Mouse (Mus musculus) liver, embryonic 13.5 days (tissue): Measurements from ENCODE around the gene Arhgap28. TPM values are rescaled to one million over a fixed set of nuclear protein-coding genes. Genes with fewer than 3 reads are reported as not detected.

Source experiments
- ATAC-seq: fragments of 200-750 bp; cut with Nextera tagmentation; 2 replicates; pipeline ENCODE4 v1.8.0; 2017; ENCODE audit warnings: low read depth, mild to moderate bottlenecking, moderate number of reproducible peaks, moderate library complexity
- DNase-seq: peaks from one replicate; pipeline ENCODE4 v3.0.0; 2022
- H3K27ac ChIP-seq: fragments of 300-500 bp; sonication (generic); 2 replicates; pipeline ENCODE4 v1.5.1; 2015; ENCODE audit warnings: moderate library complexity, mild to moderate bottlenecking, inconsistent platforms
- H3K27me3 ChIP-seq: fragments of 300-500 bp; sonication (generic); 2 replicates; pipeline ENCODE4 v1.6.1; 2015; ENCODE audit warnings: mild to moderate bottlenecking, inconsistent platforms
- H3K36me3 ChIP-seq: fragments of 300-500 bp; sonication (generic); 2 replicates; pipeline ENCODE4 v1.6.1; 2015; ENCODE audit warnings: mild to moderate bottlenecking, inconsistent platforms
- H3K4me1 ChIP-seq: fragments of 300-500 bp; sonication (generic); replicated peaks from 2 replicates; pipeline ENCODE4 v1.6.1; 2015; ENCODE audit warnings: inconsistent platforms
- H3K4me2 ChIP-seq: fragments of 300-500 bp; sonication (generic); 2 replicates; pipeline ENCODE4 v1.6.1; 2015; ENCODE audit warnings: inconsistent platforms, mild to moderate bottlenecking, moderate library complexity
- H3K4me3 ChIP-seq: fragments of 300-500 bp; sonication (generic); replicated peaks from 2 replicates; pipeline ENCODE4 v1.5.1; 2015; ENCODE audit warnings: mild to moderate bottlenecking, inconsistent platforms
- H3K9ac ChIP-seq: fragments of 300-500 bp; sonication (generic); 2 replicates; pipeline ENCODE4 v1.6.1; 2015; ENCODE audit warnings: mild to moderate bottlenecking, inconsistent platforms
- H3K9me3 ChIP-seq: fragments of 300-500 bp; sonication (generic); replicated peaks from 2 replicates; pipeline ENCODE4 v1.6.1; 2016; ENCODE audit warnings: inconsistent platforms
- WGBS: fragments of 180-500 bp; shearing (Covaris S2); methylation state at CpG from one replicate; pipeline ENCODE4 v1.1.7; 2015; ENCODE audit not compliant: insufficient replicate concordance; 5-methylcytosine and 5-hydroxymethylcytosine counted together
- polyA plus RNA-seq: library from polyadenylated mRNA; unstranded; fragments of >200 nt; fragmentation: Nextera tagmentation; extraction: Ambion mirVana; gene quantifications from 2 replicates; pipeline ENCODE4 v1.2.1, GENCODE M21; 2015

Arhgap28 gene
- polyA plus RNA-seq, 1 experiment from 2014 or later = 1.8 TPM

DNA sequence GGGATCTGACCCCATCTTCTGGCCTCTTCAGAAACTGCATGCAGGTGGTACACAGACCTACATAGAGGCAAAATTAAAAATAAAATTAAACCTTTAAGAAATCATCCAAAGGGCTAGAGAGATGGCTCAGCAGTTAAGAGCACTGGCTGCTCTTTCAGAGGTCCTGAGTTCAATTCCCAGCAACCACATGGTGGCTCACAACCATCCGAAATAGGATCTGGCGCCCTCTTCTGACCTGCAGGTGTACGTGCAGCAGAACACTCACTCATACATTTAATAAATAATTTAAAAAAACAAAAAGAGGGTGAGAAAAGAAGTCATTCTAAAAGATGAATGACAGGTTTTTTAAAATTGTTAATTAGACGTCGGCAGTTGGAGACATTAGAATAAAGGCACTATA, 6.1 kb upstream of the Arhgap28 start:
- no peak overlapping the region for H3K9ac ChIP-seq
- H3K9me3 ChIP-seq = no peaks in the 10 kb centered on the region; the same call in 1 of the 2 replicates
- H3K4me2 ChIP-seq = no peak overlapping the region
- H3K27me3 ChIP-seq = no peaks in the 10 kb centered on the region
- no peaks in the 10 kb centered on the region for H3K4me1 ChIP-seq
- WGBS = 84% methylated on average over 5 of the region's 5 CpGs
- no peak overlapping the region for H3K27ac ChIP-seq
- ATAC-seq = no peak
- DNase-seq = no peak
- no peak overlapping the region for H3K4me3 ChIP-seq
- H3K36me3 ChIP-seq = no peaks in the 10 kb centered on the region

DNA sequence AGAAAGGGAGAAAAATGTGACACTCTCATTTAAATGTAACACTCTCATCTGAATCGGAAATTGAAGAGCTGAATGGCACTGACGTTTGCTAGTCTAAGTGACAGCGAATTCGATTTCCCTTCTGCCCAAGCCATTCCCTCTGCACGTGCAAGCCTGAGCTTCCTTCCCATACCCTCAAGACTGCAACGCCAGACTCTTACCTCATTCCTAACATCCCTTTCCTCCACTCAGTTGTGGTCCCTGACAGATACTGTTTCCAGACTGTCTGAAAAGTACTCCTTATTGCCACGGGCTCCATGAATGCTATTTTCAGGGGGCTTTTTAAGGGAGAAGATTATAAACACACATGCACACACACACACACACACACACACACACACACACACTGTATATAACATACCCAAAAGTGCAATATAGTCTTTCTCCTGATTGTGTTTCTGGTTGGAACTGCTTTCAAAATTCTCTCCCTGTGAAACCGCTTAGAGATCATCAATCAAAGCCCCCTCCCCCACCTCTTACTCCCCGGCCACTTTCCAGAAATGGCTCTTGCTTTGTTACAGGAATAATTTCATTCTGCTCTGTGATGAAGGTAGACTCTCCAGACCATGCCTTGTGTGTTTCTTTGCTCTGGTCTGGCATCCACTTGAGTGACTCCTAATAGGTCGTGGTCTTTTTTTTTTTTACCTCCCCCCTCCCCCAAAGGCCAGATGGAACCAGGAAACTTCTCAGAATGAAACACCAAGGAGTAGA, 836 bp upstream of the Arhgap28 start:
- 10% methylated on average over 10 of the region's 10 CpGs for WGBS
- Histone ChIP-seq H3K9ac (no peak overlapping the region), H3K9me3 (no peaks in the 10 kb centered on the region), H3K4me2 (peak overlapping the region; percentile 83), H3K27me3 (peaks cover 14% of the 10 kb centered on the region; the same call in 1 of the 2 replicates), H3K27ac (peak overlapping the region; percentile 47), H3K4me3 (peak overlapping the region; percentile 63), H3K36me3 (no peaks in the 10 kb centered on the region), H3K4me1 (peaks cover 17% of the 10 kb centered on the region)
- DNase-seq (no peak), ATAC-seq (peak; percentile 10)

DNA sequence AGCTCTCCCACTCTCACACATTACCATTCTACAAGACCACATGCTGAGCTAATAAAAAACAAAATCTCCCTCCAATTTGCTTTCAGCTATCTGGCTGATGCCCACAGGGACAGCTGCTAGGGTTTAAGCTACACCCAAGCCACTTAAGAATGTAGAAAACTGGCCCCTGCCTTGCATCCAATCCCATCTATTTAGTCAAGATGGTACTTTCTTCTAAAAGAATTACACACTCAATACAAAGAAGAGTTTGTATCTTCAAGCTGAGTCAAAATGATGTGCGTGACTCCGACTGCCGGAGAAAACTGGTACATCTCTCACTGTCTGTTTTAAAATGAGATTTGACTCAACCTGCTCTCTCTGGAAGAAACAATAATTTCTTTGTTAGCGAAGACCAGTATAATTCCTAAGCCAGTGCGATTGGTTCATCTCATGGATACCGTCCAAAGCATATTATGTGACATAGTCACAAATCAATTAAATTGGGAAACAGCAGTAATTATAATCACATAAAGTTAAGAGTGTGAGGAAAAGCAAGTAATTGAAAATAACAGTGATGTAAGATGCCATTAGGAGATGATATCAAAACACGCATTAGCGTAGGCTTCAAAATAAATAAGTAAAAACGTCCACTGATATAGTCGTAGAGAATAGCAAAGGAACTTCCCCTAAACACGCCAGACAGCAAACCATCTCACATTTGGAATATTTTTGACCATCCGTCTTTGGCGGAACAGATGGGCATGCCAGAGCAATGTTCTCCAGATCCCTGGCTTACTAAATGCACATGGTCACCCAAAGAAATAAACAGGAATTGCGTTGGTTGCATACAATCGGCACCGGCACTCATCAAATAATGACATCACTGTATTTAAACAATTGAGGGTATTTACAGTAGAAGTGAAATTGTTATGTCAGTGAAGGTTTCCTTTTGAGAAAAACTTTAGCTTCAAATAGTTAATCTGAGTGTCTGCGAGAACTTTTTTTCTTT, 1.0 kb downstream of the Arhgap28 start:
- no peak overlapping the region for H3K27ac ChIP-seq

DNA sequence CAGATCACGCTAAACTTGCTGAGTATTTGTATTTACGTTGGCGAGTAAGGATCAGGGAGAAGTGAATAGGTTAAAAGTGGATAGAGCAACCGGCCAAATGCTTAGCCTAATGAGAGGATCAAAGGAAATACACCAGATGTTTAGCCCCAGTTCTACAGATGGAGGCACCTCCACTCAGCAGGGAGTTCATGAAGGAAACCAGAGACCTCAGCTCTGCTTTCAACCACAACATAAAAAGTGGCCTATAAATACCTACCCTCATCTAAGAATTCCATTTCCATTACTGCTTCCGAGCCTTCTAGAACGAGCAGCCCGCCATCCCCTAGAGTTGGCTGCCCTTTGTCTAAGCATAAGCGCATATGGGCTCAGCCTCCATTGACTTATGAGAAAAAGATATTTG, 4.1 kb downstream of the Arhgap28 start:
- Histone ChIP-seq H3K9me3 (no peaks in the 10 kb centered on the region), H3K36me3 (no peaks in the 10 kb centered on the region), H3K4me3 (no peak overlapping the region), H3K4me2 (no peak overlapping the region), H3K27ac (no peak overlapping the region), H3K9ac (no peak overlapping the region), H3K4me1 (peaks cover 17% of the 10 kb centered on the region), H3K27me3 (peaks cover 14% of the 10 kb centered on the region; the same call in 1 of the 2 replicates)
- no peak for ATAC-seq
- no peak for DNase-seq
- 57% methylated on average over 8 of the region's 8 CpGs for WGBS

More for the DNA sequence above, 1.0 kb downstream of the Arhgap28 start:
- Histone ChIP-seq H3K9me3 (no peaks in the 10 kb centered on the region), H3K4me3 (peak overlapping the region; percentile 63), H3K36me3 (no peaks in the 10 kb centered on the region), H3K4me2 (peak overlapping the region; percentile 83), H3K27me3 (peaks cover 14% of the 10 kb centered on the region; the same call in 1 of the 2 replicates), H3K4me1 (peaks cover 17% of the 10 kb centered on the region), H3K9ac (no peak overlapping the region)
- 37% methylated on average over 17 of the region's 17 CpGs for WGBS
- ATAC-seq (no peak), DNase-seq (no peak)

DNA sequence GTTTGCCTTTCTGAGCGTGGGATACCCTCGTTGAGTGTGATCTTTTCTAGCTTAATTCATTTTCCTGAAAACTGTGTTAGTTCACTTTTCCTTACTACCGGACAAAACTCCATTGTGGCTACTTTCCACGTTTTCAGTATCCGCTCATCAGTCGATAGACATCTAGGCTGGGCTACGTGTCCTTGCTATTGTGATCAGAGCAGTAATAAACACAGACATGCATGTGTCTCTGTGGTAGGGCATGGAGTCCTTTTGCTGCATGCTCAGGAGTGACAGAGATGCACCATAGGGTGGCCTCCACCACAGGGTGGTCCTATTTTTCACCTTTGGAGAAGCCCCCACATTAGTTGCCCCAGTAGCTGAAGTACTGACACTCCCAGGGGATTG, 7.2 kb downstream of the Arhgap28 start:
- Histone ChIP-seq H3K9me3 (no peaks in the 10 kb centered on the region), H3K27me3 (0 out of 2 replicates have a peak, but pooled peaks cover 2% of the 10 kb centered on the region), H3K4me3 (no peak overlapping the region), H3K4me1 (peaks cover 3% of the 10 kb centered on the region; the same call in 1 of the 2 replicates), H3K9ac (no peak overlapping the region), H3K36me3 (no peaks in the 10 kb centered on the region), H3K4me2 (no peak overlapping the region), H3K27ac (no peak overlapping the region)
- no peak for ATAC-seq
- no peak for DNase-seq
- 54% methylated on average over 7 of the region's 7 CpGs for WGBS

DNA sequence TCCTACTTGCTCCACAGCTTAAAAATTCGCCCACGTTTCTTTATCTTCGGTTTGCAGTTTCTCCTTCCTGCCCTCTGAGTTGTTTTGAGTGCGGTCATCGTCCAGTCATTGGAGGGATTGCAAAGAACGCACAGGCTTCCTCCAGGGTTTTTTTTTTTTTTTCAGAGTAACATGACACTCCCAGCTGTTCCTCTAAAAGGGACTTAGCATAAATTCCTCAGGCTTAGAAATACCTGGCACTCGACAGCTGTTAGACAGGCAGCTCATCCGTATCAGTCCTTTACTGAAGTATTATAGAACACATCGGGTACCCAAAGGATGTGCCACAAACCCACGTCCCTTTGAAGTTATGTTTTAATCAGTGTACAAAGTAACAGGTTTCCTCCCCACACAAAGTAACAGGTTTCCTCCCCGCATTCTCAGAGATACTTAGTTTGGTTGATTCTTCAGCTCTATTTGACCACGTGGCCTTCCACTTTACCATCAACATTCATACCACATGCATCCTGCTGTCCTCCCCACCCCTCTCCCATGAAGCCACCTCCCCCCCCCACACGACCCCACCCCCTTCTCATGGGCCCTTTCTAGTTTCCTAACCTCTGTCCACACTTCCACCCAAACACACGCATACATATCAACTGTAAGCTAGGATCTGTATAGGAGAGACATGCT, 7.7 kb downstream of the Arhgap28 start:
- H3K9ac ChIP-seq = no peak overlapping the region
- ATAC-seq = no peak
- H3K4me1 ChIP-seq = peaks cover 1% of the 10 kb centered on the region; the same call in 1 of the 2 replicates
- no peaks in the 10 kb centered on the region for H3K9me3 ChIP-seq
- 3% methylated on average over 14 of the region's 14 CpGs for WGBS
- no peak for DNase-seq
- 0 out of 2 replicates have a peak, but pooled peaks cover under 1% of the 10 kb centered on the region for H3K27me3 ChIP-seq
- no peak overlapping the region for H3K4me2 ChIP-seq
- no peaks in the 10 kb centered on the region for H3K36me3 ChIP-seq
- no peak overlapping the region for H3K4me3 ChIP-seq
- no peak overlapping the region for H3K27ac ChIP-seq

DNA sequence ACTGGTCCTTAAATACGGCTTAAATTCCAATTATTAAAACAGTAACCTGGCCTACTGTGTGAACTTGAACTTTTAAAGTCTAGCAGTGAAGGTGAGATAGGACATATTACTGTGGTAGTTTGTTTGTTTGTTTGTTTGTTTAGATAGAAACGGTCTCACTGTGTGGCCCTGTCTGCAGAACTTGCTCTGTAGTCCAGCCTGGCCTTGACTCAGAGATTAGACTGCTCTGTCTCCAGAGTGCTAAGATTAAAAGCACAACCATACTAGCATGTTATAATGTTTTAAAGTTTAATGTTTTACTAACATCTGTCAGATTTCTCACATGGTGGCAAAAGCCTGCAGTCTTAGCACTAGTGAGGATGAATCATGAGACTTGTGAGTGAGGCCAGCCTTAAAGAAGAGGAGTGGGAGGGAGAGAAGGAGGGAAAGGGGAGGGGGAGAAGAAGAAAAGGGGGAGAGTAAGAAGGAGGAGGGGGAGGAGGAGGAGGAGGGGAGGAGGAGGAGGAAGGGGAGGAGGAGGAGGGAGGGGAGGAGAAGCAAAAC, 8.6 kb downstream of the Arhgap28 start:
- Histone ChIP-seq H3K27ac (no peak overlapping the region), H3K9ac (no peak overlapping the region), H3K4me2 (no peak overlapping the region), H3K4me1 (no peaks in the 10 kb centered on the region; the same call in 1 of the 2 replicates), H3K4me3 (no peak overlapping the region), H3K27me3 (no peaks in the 10 kb centered on the region), H3K9me3 (no peaks in the 10 kb centered on the region), H3K36me3 (no peaks in the 10 kb centered on the region)
- DNase-seq (no peak), ATAC-seq (no peak)
- 51% methylated on average over 2 of the region's 2 CpGs for WGBS

DNA sequence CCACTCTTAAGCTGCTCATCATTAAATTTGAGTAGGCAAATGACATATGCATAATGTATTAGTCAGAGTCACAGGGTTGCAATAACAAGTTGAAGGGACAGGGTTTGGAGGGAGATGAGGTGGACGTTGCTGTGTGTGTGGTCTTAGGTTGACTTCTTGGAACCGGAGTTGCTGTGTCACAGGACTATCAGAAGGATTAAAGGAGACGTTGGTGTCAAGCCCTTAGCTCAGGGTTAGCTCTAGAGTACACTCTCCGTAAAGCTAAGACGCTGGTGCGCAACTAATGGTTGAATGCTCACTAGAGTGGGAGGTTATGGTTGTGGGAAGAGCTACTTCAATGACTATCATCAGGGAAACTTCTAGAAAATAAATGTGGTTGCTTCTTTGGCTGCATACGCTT, 9.1 kb downstream of the Arhgap28 start:
- H3K27ac ChIP-seq = no peak overlapping the region
- no peaks in the 10 kb centered on the region for H3K27me3 ChIP-seq
- H3K9me3 ChIP-seq = no peaks in the 10 kb centered on the region
- H3K9ac ChIP-seq = no peak overlapping the region
- WGBS = 61% methylated on average over 7 of the region's 7 CpGs
- H3K4me1 ChIP-seq = peaks cover 3% of the 10 kb centered on the region; the same call in 1 of the 2 replicates
- DNase-seq = no peak
- H3K36me3 ChIP-seq = no peaks in the 10 kb centered on the region
- no peak overlapping the region for H3K4me2 ChIP-seq
- no peak overlapping the region for H3K4me3 ChIP-seq
- no peak for ATAC-seq

DNA sequence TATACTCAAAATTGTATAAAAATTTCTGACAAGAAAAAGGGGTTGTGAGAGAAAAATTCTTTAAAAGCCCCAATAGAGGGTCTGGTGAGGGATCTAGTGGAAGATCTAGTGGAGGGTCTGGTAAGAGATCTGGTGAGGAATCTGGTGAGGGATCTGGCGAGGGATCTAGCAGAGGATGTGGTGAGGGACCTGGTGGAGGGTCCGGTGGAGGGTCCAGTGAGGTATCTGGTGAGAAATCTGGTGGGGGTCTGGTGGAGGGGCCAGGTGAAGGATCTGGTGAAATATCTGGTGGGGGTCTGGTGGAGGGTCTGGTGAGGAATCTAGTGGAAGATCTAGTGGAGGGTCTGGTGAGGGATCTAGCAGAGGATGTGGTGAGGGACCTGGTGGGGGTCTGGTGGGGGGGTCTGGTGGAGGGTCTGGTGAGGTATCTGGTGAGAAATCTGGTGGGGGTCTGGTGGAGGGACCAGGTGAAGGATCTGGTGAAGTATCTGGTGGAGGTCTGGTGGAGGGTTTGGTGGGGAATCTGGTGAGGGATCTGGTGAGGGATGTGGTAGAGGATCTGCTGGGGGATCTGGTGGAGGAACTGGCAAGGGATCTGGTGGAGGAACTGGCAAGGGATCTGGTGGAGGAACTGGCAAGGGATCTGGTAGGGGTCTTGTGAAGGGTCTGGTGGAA, 10.4 kb downstream of the Arhgap28 start:
- Histone ChIP-seq H3K9me3 (no peaks in the 10 kb centered on the region), H3K9ac (no peak overlapping the region), H3K27ac (no peak overlapping the region), H3K4me2 (no peak overlapping the region), H3K36me3 (no peaks in the 10 kb centered on the region), H3K4me1 (peaks cover 8% of the 10 kb centered on the region), H3K27me3 (no peaks in the 10 kb centered on the region), H3K4me3 (no peak overlapping the region)
- ATAC-seq (no peak), DNase-seq (no peak)
- WGBS = 52% methylated on average over 2 of the region's 2 CpGs

DNA sequence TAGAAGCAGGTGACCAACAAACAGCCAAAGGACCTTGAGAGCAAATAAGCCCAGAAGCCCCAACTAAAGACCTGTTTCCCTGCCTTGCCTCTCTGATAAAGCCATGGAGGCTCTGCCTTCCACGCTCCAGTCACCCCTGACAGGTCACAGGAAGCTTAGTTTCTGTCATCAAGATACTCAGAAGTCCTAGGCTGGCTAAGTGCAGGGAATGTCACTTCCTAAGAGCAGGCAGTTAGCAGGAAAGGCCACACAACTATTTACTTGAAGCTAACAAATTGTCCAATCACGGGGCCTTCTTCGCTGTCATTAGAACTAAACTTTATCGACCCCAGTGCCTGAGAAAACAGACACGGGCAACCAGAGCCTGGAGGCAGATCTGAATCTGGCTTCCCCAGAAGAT, 14.2 kb downstream of the Arhgap28 start:
- no peaks in the 10 kb centered on the region for H3K27me3 ChIP-seq
- no peak overlapping the region for H3K4me3 ChIP-seq
- H3K4me2 ChIP-seq = no peak overlapping the region
- WGBS = 28% methylated on average over 5 of the region's 5 CpGs
- peaks cover 12% of the 10 kb centered on the region for H3K4me1 ChIP-seq
- H3K9ac ChIP-seq = no peak overlapping the region
- DNase-seq (no peak), ATAC-seq (no peak)
- no peak overlapping the region for H3K27ac ChIP-seq
- H3K9me3 ChIP-seq = no peaks in the 10 kb centered on the region
- no peaks in the 10 kb centered on the region for H3K36me3 ChIP-seq
